Mouse (Mus musculus) kidney, postnatal 14 days (tissue): Measurements from ENCODE around the gene Zfp948.
"Not testable (repeated sequence)": the region's sequence is repeated elsewhere in the genome, so short reads cannot be mapped to it uniquely, and the experiment has no call there.

Experiments
- DNase-seq: peaks from one replicate; pipeline ENCODE4 v3.0.0; 2022; ENCODE audit warnings: mixed read lengths

The Zfp948 gene

GRCm38 (mm10) chr17:21566728-21567349 lies at the start of gene Zfp948:
TSS of gene Zfp948 (plus strand) at chr17:21567008.
- peak; percentile 89 for DNase-seq

GRCm38 (mm10) chr17:21517130-21517671 lies 49.6 kb upstream of the Zfp948 start:
- no peak for DNase-seq

GRCm38 (mm10) chr17:21526270-21526669 lies 40.5 kb upstream of the Zfp948 start:
- no peak for DNase-seq

- no peak for DNase-seq
Measured at GRCm38 (mm10) chr17:21530645-21531330, 36.0 kb upstream of the Zfp948 start.

GRCm38 (mm10) chr17:21531621-21532020 lies 35.2 kb upstream of the Zfp948 start:
- no peak for DNase-seq

GRCm38 (mm10) chr17:21532101-21532951 lies 34.5 kb upstream of the Zfp948 start:
- DNase-seq, result peak; percentile 83

GRCm38 (mm10) chr17:21533961-21534360 lies 32.8 kb upstream of the Zfp948 start:
- no peak for DNase-seq

GRCm38 (mm10) chr17:21534460-21535095 lies 32.2 kb upstream of the Zfp948 start:
- peak; percentile 86 for DNase-seq

GRCm38 (mm10) chr17:21535096-21536001 lies 31.5 kb upstream of the Zfp948 start, which contains the start of gene Zfp52:
TSS of gene Zfp52 (plus strand) at chr17:21535539.
- DNase-seq, result peak; percentile 78

- DNase-seq, result no peak
Measured at GRCm38 (mm10) chr17:21536096-21536495, 30.7 kb upstream of the Zfp948 start.

- DNase-seq, result no peak
Measured at GRCm38 (mm10) chr17:21536676-21537075, 30.1 kb upstream of the Zfp948 start.

GRCm38 (mm10) chr17:21557831-21558230 lies 9.0 kb upstream of the Zfp948 start:
- no peak for DNase-seq

GRCm38 (mm10) chr17:21566220-21566619 lies 588 bp upstream of the Zfp948 start:
- peak; percentile 69 for DNase-seq

GRCm38 (mm10) chr17:21567696-21568095 lies 888 bp downstream of the Zfp948 start:
- peak; percentile 33 for DNase-seq

GRCm38 (mm10) chr17:21579080-21579479 lies 12.3 kb downstream of the Zfp948 start:
- no peak for DNase-seq

GRCm38 (mm10) chr17:21579493-21580175 lies 12.8 kb downstream of the Zfp948 start:
- peak; percentile 62 for DNase-seq

GRCm38 (mm10) chr17:21585521-21585920 lies 18.7 kb downstream of the Zfp948 start:
- DNase-seq, result no peak

- DNase-seq, result no peak
Measured at GRCm38 (mm10) chr17:21616356-21616755, 49.5 kb downstream of the Zfp948 start.

- DNase-seq, result no peak
Measured at GRCm38 (mm10) chr17:21617352-21617751, 50.5 kb downstream of the Zfp948 start.

GRCm38 (mm10) chr17:21623647-21624046 lies 56.8 kb downstream of the Zfp948 start:
- DNase-seq, result no peak

- not testable (repeated sequence) for DNase-seq
Measured at GRCm38 (mm10) chr17:21635758-21636157, 69.0 kb downstream of the Zfp948 start.
